Mouse (Mus musculus) MEL (cell line): ENCODE data around the gene Arl13b. TPM values are rescaled to one million over a fixed set of nuclear protein-coding genes. Genes with fewer than 3 reads are reported as not detected.

Experiments
- DNase-seq: peaks from one replicate; pipeline ENCODE4 v3.0.0; 2011; ENCODE audit warnings: low read depth, low spot score
- H3K27ac ChIP-seq: 2 replicates; pipeline ENCODE4 v1.5.1; 2012; ENCODE audit warnings: low read depth, mild to moderate bottlenecking, control low read depth, low read length, moderate library complexity; ENCODE audit not compliant: control insufficient read depth
- H3K27me3 ChIP-seq, 2 experiments: fragments of 150-350 bp in 1 of 2; sonication (generic) in 1 of 2; 2 replicates each; pipeline ENCODE4 v1.6.1; 2012; ENCODE audit warnings: low read length in 2 of 2, mild to moderate bottlenecking in 2 of 2, improper control_type of control experiment in 1 of 2, moderate library complexity in 1 of 2; ENCODE audit not compliant: insufficient read depth in 2 of 2, control insufficient read depth in 1 of 2
- H3K36me3 ChIP-seq, 2 experiments: 2 replicates each; pipeline ENCODE4 v1.6.1; 2012 to 2014; ENCODE audit warnings: low read length in 2 of 2, improper control_type of control experiment in 1 of 2, inconsistent platforms in 1 of 2, mild to moderate bottlenecking in 1 of 2; ENCODE audit not compliant: insufficient read depth in 2 of 2, control insufficient read depth in 1 of 2
- H3K4me1 ChIP-seq, 2 experiments: fragments of 150-350 bp in 1 of 2; sonication (generic) in 1 of 2; 2 replicates each; pipeline ENCODE4 v1.6.1; 2012; ENCODE audit warnings: low read length in 2 of 2, improper control_type of control experiment in 1 of 2, mild to moderate bottlenecking in 1 of 2; ENCODE audit not compliant: insufficient read depth in 2 of 2, control insufficient read depth in 1 of 2
- H3K4me3 ChIP-seq, 2 experiments: fragments of 150-350 bp in 1 of 2; sonication (generic) in 1 of 2; 2 replicates each; pipeline ENCODE4 v1.5.1; 2012; ENCODE audit warnings: low read depth in 2 of 2, low read length in 2 of 2, mild to moderate bottlenecking in 2 of 2, moderate library complexity in 2 of 2, control low read depth in 1 of 2, improper control_type of control experiment in 1 of 2; ENCODE audit not compliant: control insufficient read depth in 1 of 2, insufficient read depth in 1 of 2
- H3K79me2 ChIP-seq: 2 replicates; pipeline ENCODE4 v1.6.1; 2012; ENCODE audit warnings: mild to moderate bottlenecking, low read length, moderate library complexity; ENCODE audit not compliant: control insufficient read depth, poor library complexity, insufficient read depth
- H3K9ac ChIP-seq: 2 replicates; pipeline ENCODE4 v1.6.1; 2012; ENCODE audit warnings: low read depth, mild to moderate bottlenecking, control low read depth, low read length, moderate library complexity; ENCODE audit not compliant: control insufficient read depth, poor library complexity, severe bottlenecking
- H3K9me3 ChIP-seq: fragments of 150-350 bp; sonication (generic); replicated peaks from 2 replicates; pipeline ENCODE4 v1.6.1; 2012; ENCODE audit warnings: mild to moderate bottlenecking, low read length, improper control_type of control experiment, moderate library complexity; ENCODE audit not compliant: insufficient read depth
- BHLHE40 ChIP-seq: IDR thresholded peaks from 2 replicates; pipeline ENCODE4 v1.6.1; 2012; ENCODE audit warnings: low read depth, mild to moderate bottlenecking, inconsistent platforms, low read length, improper control_type of control experiment, borderline replicate concordance
- CHD2 ChIP-seq: IDR thresholded peaks from 2 replicates; pipeline ENCODE4 v1.6.1; 2011; ENCODE audit warnings: low read length, improper control_type of control experiment
- CTCF ChIP-seq, 3 experiments: IDR thresholded peaks in 2 of 3; conservative IDR thresholded peaks in 1 of 3; 2 replicates each; pipeline ENCODE4 v1.5.1; 2011 to 2012; ENCODE audit warnings: low read length in 3 of 3, low read depth in 2 of 3, mild to moderate bottlenecking in 2 of 3, improper control_type of control experiment in 1 of 3, inconsistent platforms in 1 of 3, mixed read lengths in 1 of 3, moderate library complexity in 1 of 3; ENCODE audit not compliant: control insufficient read depth in 1 of 3, insufficient read depth in 1 of 3, poor library complexity in 1 of 3, severe bottlenecking in 1 of 3
- E2F4 ChIP-seq: IDR thresholded peaks from 2 replicates; pipeline ENCODE4 v1.6.1; 2011; ENCODE audit warnings: low read depth, low read length, improper control_type of control experiment, borderline replicate concordance
- ELF1 ChIP-seq: IDR thresholded peaks from 2 replicates; pipeline ENCODE4 v1.6.1; 2014; ENCODE audit warnings: low read depth, mild to moderate bottlenecking, inconsistent platforms, low read length, improper control_type of control experiment, moderate library complexity
- EP300 ChIP-seq, 2 experiments: IDR thresholded peaks; 2 replicates each; pipeline ENCODE4 v1.6.1; 2011; ENCODE audit warnings: improper control_type of control experiment in 2 of 2, low read length in 2 of 2, low read depth in 1 of 2, mild to moderate bottlenecking in 1 of 2
- ETS1 ChIP-seq: IDR thresholded peaks from 2 replicates; pipeline ENCODE4 v1.6.1; 2012; ENCODE audit warnings: low read depth, mild to moderate bottlenecking, inconsistent platforms, low read length, improper control_type of control experiment, moderate library complexity
- GATA1 ChIP-seq: IDR thresholded peaks from 2 replicates; pipeline ENCODE4 v1.6.1; 2011; ENCODE audit warnings: low read depth, low read length, improper control_type of control experiment
- MAFK ChIP-seq: IDR thresholded peaks from 2 replicates; pipeline ENCODE4 v1.6.1; 2011; ENCODE audit warnings: low read depth, mild to moderate bottlenecking, low read length, improper control_type of control experiment, borderline replicate concordance
- MAX ChIP-seq: IDR thresholded peaks from 2 replicates; pipeline ENCODE4 v1.6.1; 2011; ENCODE audit warnings: low read length, improper control_type of control experiment
- MAZ ChIP-seq: IDR thresholded peaks from 2 replicates; pipeline ENCODE4 v1.6.1; 2012; ENCODE audit warnings: low read depth, mild to moderate bottlenecking, inconsistent platforms, low read length, improper control_type of control experiment
- MEF2A ChIP-seq: IDR thresholded peaks from 2 replicates; pipeline ENCODE4 v1.6.1; 2014; ENCODE audit warnings: low read depth, mild to moderate bottlenecking, inconsistent platforms, low read length, improper control_type of control experiment; ENCODE audit not compliant: poor library complexity, insufficient replicate concordance, severe bottlenecking; ENCODE audit errors: extremely low read depth
- MXI1 ChIP-seq: IDR thresholded peaks from 2 replicates; pipeline ENCODE4 v1.6.1; 2011; ENCODE audit warnings: mild to moderate bottlenecking, low read depth, low read length, improper control_type of control experiment
- MYC ChIP-seq: IDR thresholded peaks from 2 replicates; pipeline ENCODE4 v1.6.1; 2011; ENCODE audit warnings: low read depth, mild to moderate bottlenecking, low read length, improper control_type of control experiment, moderate library complexity
- NELFE ChIP-seq: IDR thresholded peaks from 2 replicates; pipeline ENCODE4 v1.6.1; 2011; ENCODE audit warnings: low read depth, low read length, improper control_type of control experiment
- NRF1 ChIP-seq: IDR thresholded peaks from 2 replicates; pipeline ENCODE4 v1.6.1; 2014; ENCODE audit warnings: low read depth, mild to moderate bottlenecking, inconsistent platforms, low read length, improper control_type of control experiment, moderate library complexity; ENCODE audit not compliant: poor library complexity, insufficient read depth, severe bottlenecking
- POLR2A ChIP-seq, 2 experiments: IDR thresholded peaks; 2 replicates each; pipeline ENCODE4 v1.6.1; 2011 to 2012; ENCODE audit warnings: low read length in 2 of 2, mild to moderate bottlenecking in 2 of 2, control low read depth in 1 of 2, improper control_type of control experiment in 1 of 2, low read depth in 1 of 2, moderate library complexity in 1 of 2; ENCODE audit not compliant: control insufficient read depth in 1 of 2, insufficient read depth in 1 of 2, poor library complexity in 1 of 2
- POLR2AphosphoS2 ChIP-seq: IDR thresholded peaks from 2 replicates; pipeline ENCODE4 v1.6.1; 2011; ENCODE audit warnings: low read length, improper control_type of control experiment
- RCOR1 ChIP-seq: IDR thresholded peaks from 2 replicates; pipeline ENCODE4 v1.6.1; 2012; ENCODE audit warnings: low read depth, mild to moderate bottlenecking, inconsistent platforms, low read length, improper control_type of control experiment
- SIN3A ChIP-seq: IDR thresholded peaks from 2 replicates; pipeline ENCODE4 v1.6.1; 2012; ENCODE audit warnings: low read length, improper control_type of control experiment, inconsistent platforms
- TAL1 ChIP-seq: IDR thresholded peaks from 2 replicates; pipeline ENCODE4 v1.6.1; 2012; ENCODE audit warnings: mild to moderate bottlenecking, inconsistent platforms, low read length, moderate library complexity, mixed read lengths
- TBP ChIP-seq: IDR thresholded peaks from 2 replicates; pipeline ENCODE4 v1.8.0; 2011; ENCODE audit warnings: low read depth, low read length, improper control_type of control experiment
- TCF12 ChIP-seq: IDR thresholded peaks from 2 replicates; pipeline ENCODE4 v1.6.1; 2014; ENCODE audit warnings: low read depth, mild to moderate bottlenecking, inconsistent platforms, low read length, improper control_type of control experiment, moderate library complexity
- USF1 ChIP-seq: IDR thresholded peaks from 2 replicates; pipeline ENCODE4 v1.6.1; 2014; ENCODE audit warnings: low read depth, mild to moderate bottlenecking, inconsistent platforms, low read length, improper control_type of control experiment, moderate library complexity
- ZC3H11A ChIP-seq: IDR thresholded peaks from 2 replicates; pipeline ENCODE4 v1.6.1; 2012; ENCODE audit warnings: low read depth, mild to moderate bottlenecking, inconsistent platforms, low read length, improper control_type of control experiment
- polyA plus RNA-seq, 2 experiments: library from polyadenylated mRNA; stranded (reverse) in 1 of 2; unstranded in 1 of 2; fragments of >175 nt in 1 of 2; fragments of >200 nt in 1 of 2; gene quantifications; 2 replicates each; pipeline versions ENCODE4 v1.2.1 to v1.2.4; 2012; ENCODE audit warnings: low replicate concordance in 2 of 2, low read depth in 1 of 2; ENCODE audit not compliant: insufficient read length in 2 of 2, insufficient read depth in 1 of 2, missing spikeins in 1 of 2
- total RNA-seq: library from RNA; depleted of rRNA; stranded (reverse); fragments of 300-350 nt; gene quantifications from 2 replicates; pipeline ENCODE4 v1.2.3, GENCODE M21; 2012

Gene Arl13b
- total and polyA plus RNA-seq, 3 experiments = 3.2 to 4.3 TPM; not detected in 1

DNA sequence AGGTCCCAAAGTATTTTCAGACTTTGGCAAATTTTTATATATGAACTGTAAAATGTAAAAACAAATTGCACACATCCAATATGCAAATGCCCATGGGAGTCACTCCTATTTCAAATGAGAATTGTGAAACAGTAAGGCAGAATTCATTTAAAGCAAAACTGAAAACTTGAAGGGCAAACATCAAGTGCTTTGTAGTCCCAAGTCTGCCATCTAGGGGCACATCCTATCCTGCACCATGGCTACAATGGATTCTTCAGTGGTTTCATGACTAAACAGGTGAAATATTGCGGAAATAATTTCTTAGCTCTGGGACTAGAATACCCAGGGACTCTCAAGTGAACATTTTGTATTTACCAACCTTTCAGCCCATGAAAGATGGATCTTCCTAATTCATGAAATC lies 11.2 kb upstream of the Arl13b start:
- Histone ChIP-seq H3K9ac (no peak overlapping the region), H3K79me2 (no peaks in the 10 kb centered on the region), H3K4me3 (no peak overlapping the region), H3K27ac (no peak overlapping the region), H3K9me3 (no peaks in the 10 kb centered on the region), H3K36me3 (peaks cover 0 to 18% of the 10 kb centered on the region in 2 experiments; a peak in 2 of 4 replicates), H3K4me1 (peaks cover 11 to 18% of the 10 kb centered on the region in 2 experiments), H3K27me3 (no peaks in the 10 kb centered on the region)
- DNase-seq = no peak
- TF ChIP-seq MXI1 (no peak), SIN3A (no peak), MAZ (no peak), CTCF (IDR thresholded peaks at IDR 0.05 in 2 of 3, conservative IDR thresholded peaks at IDR 0.05 in 1 of 3; ENCODE audit: control insufficient read depth in 1 of 3, insufficient read depth in 1 of 3, low read depth in 2 of 3, low read length in 3 of 3, poor library complexity in 1 of 3, severe bottlenecking in 1 of 3) (peak in 1 of 3 experiments; percentile 33; a peak in 3 of 6 replicates), TBP (no peak)

DNA sequence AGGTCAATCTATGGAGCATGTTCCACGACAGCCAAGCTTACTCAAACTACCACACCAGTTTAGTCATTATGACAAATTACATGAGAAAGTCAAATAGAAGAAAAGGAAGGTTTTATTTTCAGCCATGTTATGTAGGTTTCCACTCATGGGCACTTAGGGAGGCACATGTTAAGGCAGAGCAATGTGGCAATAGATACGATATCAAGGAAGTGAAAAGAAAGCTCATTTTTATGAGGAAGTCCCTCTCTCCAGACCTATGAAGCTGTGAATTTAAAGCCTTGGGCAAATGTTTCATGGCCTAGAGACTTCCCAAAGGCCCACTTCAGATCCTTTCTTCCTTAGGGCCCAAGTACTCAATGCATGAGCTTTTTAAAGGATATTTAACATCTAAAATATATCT lies 10.7 kb upstream of the Arl13b start:
- Histone ChIP-seq H3K27me3 (no peaks in the 10 kb centered on the region), H3K4me1 (peaks cover 11 to 18% of the 10 kb centered on the region in 2 experiments), H3K9ac (no peak overlapping the region), H3K36me3 (peaks cover 0 to 18% of the 10 kb centered on the region in 2 experiments; a peak in 2 of 4 replicates), H3K9me3 (no peaks in the 10 kb centered on the region), H3K4me3 (no peak overlapping the region), H3K27ac (no peak overlapping the region), H3K79me2 (no peaks in the 10 kb centered on the region)
- DNase-seq = no peak
- 0 out of 2 replicates have a peak, but pooled peaks have one; percentile 22 for TF ChIP-seq MYC
- TF ChIP-seq POLR2AphosphoS2 = no peak
- no peak for TF ChIP-seq ETS1
- no peak for TF ChIP-seq ELF1

DNA sequence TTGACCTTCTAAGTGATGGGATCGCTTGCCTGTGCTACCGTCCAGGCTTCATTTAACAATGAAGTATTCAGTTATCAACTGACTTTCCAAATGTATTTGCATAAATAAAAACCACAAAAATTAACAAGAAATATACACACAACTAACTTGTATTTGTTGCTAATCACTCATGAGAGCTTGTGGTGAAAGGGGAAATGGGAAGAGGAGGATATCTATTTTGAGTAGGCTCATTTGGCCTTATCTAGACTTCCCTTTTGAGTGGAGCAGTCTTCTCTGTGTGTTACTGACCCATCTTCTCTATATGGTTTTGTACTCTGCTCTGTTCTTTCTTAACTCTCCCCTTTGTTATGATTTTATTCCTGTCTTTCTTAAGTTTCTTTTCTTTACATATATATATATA lies 9.4 kb upstream of the Arl13b start:
- Histone ChIP-seq H3K79me2 (no peaks in the 10 kb centered on the region), H3K9ac (no peak overlapping the region), H3K9me3 (no peaks in the 10 kb centered on the region), H3K27ac (peak overlapping the region; percentile 58), H3K4me1 (peaks cover 11 to 18% of the 10 kb centered on the region in 2 experiments), H3K36me3 (peaks cover 0 to 18% of the 10 kb centered on the region in 2 experiments; a peak in 2 of 4 replicates), H3K27me3 (no peaks in the 10 kb centered on the region), H3K4me3 (no peak overlapping the region)
- peak; percentile 73 for DNase-seq
- TF ChIP-seq CHD2 (no peak), NELFE (no peak), GATA1 (peak; percentile 88), RCOR1 (peak; percentile 50; the same call in 1 of the 2 replicates), BHLHE40 (no peak), MAFK (no peak), POLR2A (IDR thresholded peaks at IDR 0.05; ENCODE audit: control insufficient read depth in 1 of 2, insufficient read depth in 1 of 2, low read depth in 1 of 2, low read length in 2 of 2, poor library complexity in 1 of 2) (no peak), MEF2A (peak; percentile 59; the same call in 1 of the 2 replicates), ETS1 (peak; percentile 55; the same call in 1 of the 2 replicates), TAL1 (0 out of 2 replicates have a peak, but pooled peaks have one; percentile 15), SIN3A (peak; percentile 59; the same call in 1 of the 2 replicates), ELF1 (no peak), E2F4 (no peak), ZC3H11A (no peak), USF1 (no peak), TCF12 (peak; percentile 55; the same call in 1 of the 2 replicates), EP300 (IDR thresholded peaks at IDR 0.05; ENCODE audit: low read depth in 1 of 2, low read length in 2 of 2) (peak; percentile 78 to 91), MAZ (no peak), POLR2AphosphoS2 (no peak), NRF1 (no peak), MAX (no peak)
